Mouse (Mus musculus) C2C12 (cell line): ENCODE results near the gene Tex2.

Experiments used
- CTCF ChIP-seq: IDR thresholded peaks from one replicate; pipeline ENCODE4 v1.5.1; 2011; ENCODE audit not compliant: control insufficient read depth, insufficient read depth, insufficient read length
- MAX ChIP-seq: IDR thresholded peaks from one replicate; pipeline ENCODE4 v1.6.1; 2011; ENCODE audit warnings: mild to moderate bottlenecking, control low read depth
- MYOG ChIP-seq: IDR thresholded peaks from one replicate; pipeline ENCODE4 v1.6.1; 2011; ENCODE audit not compliant: control insufficient read depth, insufficient read length; ENCODE audit errors: extremely low read depth
- USF1 ChIP-seq: IDR thresholded peaks from one replicate; pipeline ENCODE4 v1.6.1; 2011; ENCODE audit warnings: low read depth, mild to moderate bottlenecking, control low read depth, moderate library complexity

- no peak for TF ChIP-seq CTCF
- no peak for TF ChIP-seq USF1
- no peak for TF ChIP-seq MYOG
- no peak for TF ChIP-seq MAX
Observed at GRCm38 (mm10) chr11:106546081-106546480, 67.1 kb downstream of the Tex2 start.
